Mouse (Mus musculus) common myeloid progenitor, adult 5-6 weeks (primary cell): ENCODE data around the gene Btbd35f7. TPM values are rescaled to one million over a fixed set of nuclear protein-coding genes. Genes with fewer than 3 reads are reported as not detected.
"Not testable (repeated sequence)": the region's sequence is repeated elsewhere in the genome, so short reads cannot be mapped to it uniquely, and the experiment has no call there.

ENCODE experiments used
- ATAC-seq: replicated peaks from 2 replicates; pipeline ENCODE4 v1.8.0; 2016; ENCODE audit warnings: low read depth, mild to moderate bottlenecking, moderate TSS enrichment, inconsistent platforms; ENCODE audit not compliant: poor library complexity, severe bottlenecking
- total RNA-seq: library from RNA; stranded (forward); fragments of 200-1000, 187-1606 nt; gene quantifications from 2 replicates; pipeline ENCODE4 v1.2.3, GENCODE M21; 2017

Gene Btbd35f7
- total RNA-seq = not detected in 2 replicates

GRCm38 (mm10) chrX:5668767-5669166, at the start of gene Btbd35f7:
Gene Btbd35f7, plus strand, starts transcription at chrX:5669067.
- not testable (repeated sequence) for ATAC-seq

Other genes with a start within 250 kb of the Btbd35f7 start
- not detected in 2 replicates for gene Mycs, start 199.8 kb upstream of the Btbd35f7 start, total RNA-seq